ENCODE assay signal across 24 mouse cellular contexts in the genomic region with DNA sequence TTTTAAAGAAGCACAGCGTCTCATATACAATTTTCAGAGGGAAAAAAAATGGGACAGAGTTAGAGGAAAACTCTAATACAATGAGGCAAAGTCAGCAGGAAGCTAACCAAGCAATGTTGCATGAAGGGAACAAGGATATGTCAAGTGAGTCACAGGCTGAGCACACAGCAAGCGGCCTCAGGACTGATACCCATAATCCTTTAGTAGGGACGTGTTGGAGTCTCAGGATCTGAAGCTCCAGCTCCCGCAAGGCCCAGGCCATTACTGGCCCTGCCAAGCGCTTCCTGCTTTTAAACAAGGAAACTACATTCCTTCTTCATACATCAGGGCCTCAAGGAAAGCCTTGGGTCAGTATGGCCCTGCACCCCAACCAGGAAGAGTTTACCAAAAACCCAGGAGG. TPM values are rescaled to one million over a fixed set of nuclear protein-coding genes. Genes with fewer than 3 reads are reported as not detected.
DNase-seq lines count a peak whose midpoint lies in the region; ATAC-seq lines count a peak whose summit lies in the region.
"Had no signal": no experiment of that assay in that cellular context is flagged by ENCODE, and none has a peak within 500 bp of the region (broad histone marks: within the 10 kb centered on the region; RNA-seq: fewer than 3 reads in every experiment).

No protein-coding gene starts in this region.

- no peaks in the 10 kb centered on the region for H3K9me3 ChIP-seq in kidney, embryonic 15.5 days (replicated peaks)
- no peaks in the 10 kb centered on the region for H3K9me3 ChIP-seq in kidney, embryonic 14.5 days (ENCODE audit: control insufficient read depth, low read length)
- H3K9me3 ChIP-seq: embryonic facial prominence, embryonic 13.5 days; embryonic facial prominence, embryonic 15.5 days; forebrain, embryonic 10.5 days; forebrain, embryonic 12.5 days had no signal

- no peak overlapping the region for H3K4me3 ChIP-seq in kidney, embryonic 15.5 days (replicated peaks)
- no peak overlapping the region for H3K4me3 ChIP-seq in kidney, embryonic 14.5 days (ENCODE audit: low read length)
- H3K4me3 ChIP-seq: embryonic facial prominence, embryonic 13.5 days; embryonic facial prominence, embryonic 15.5 days; erythroblast, embryonic 14.5 days; forebrain, embryonic 10.5 days; forebrain, embryonic 12.5 days had no signal

- H3K4me1 ChIP-seq in kidney, embryonic 15.5 days: 0 out of 2 replicates have a peak, but pooled peaks cover 3% of the 10 kb centered on the region
- no peaks in the 10 kb centered on the region for H3K4me1 ChIP-seq in kidney, embryonic 14.5 days (ENCODE audit: control insufficient read depth, insufficient read depth, low read length)
- H3K4me1 ChIP-seq: embryonic facial prominence, embryonic 13.5 days; embryonic facial prominence, embryonic 15.5 days; forebrain, embryonic 10.5 days; forebrain, embryonic 12.5 days had no signal

- H3K9ac ChIP-seq in kidney, embryonic 15.5 days: no peak overlapping the region
- no peak overlapping the region for H3K9ac ChIP-seq in kidney, embryonic 14.5 days (ENCODE audit: low read depth, low read length)
- H3K9ac ChIP-seq: embryonic facial prominence, embryonic 13.5 days; embryonic facial prominence, embryonic 15.5 days; forebrain, embryonic 12.5 days had no signal

- H3K36me3 ChIP-seq in kidney, embryonic 15.5 days: no peaks in the 10 kb centered on the region
- H3K36me3 ChIP-seq in kidney, embryonic 14.5 days (ENCODE audit: control insufficient read depth, insufficient read depth, low read length): no peaks in the 10 kb centered on the region
- H3K36me3 ChIP-seq: embryonic facial prominence, embryonic 13.5 days; embryonic facial prominence, embryonic 15.5 days; forebrain, embryonic 10.5 days; forebrain, embryonic 12.5 days had no signal

- ATAC-seq in kidney, embryonic 15.5 days (replicated peaks; ENCODE audit: low FRiP score): no peak
- ATAC-seq in kidney, embryonic 14.5 days (ENCODE audit: low FRiP score, low TSS enrichment): no peak
- ATAC-seq: forebrain, embryonic 14.5 days; forebrain, embryonic 16.5 days had no signal

- H3K4me2 ChIP-seq in kidney, embryonic 15.5 days: no peak overlapping the region
- no peak overlapping the region for H3K4me2 ChIP-seq in kidney, embryonic 14.5 days (replicated peaks; ENCODE audit: low read depth, low read length)
- H3K4me2 ChIP-seq: embryonic facial prominence, embryonic 13.5 days; embryonic facial prominence, embryonic 15.5 days; forebrain, embryonic 12.5 days had no signal

- no peaks in the 10 kb centered on the region for H3K27me3 ChIP-seq in kidney, embryonic 15.5 days
- H3K27me3 ChIP-seq in kidney, embryonic 14.5 days (ENCODE audit: control insufficient read depth, insufficient read depth, low read length): no peaks in the 10 kb centered on the region
- H3K27me3 ChIP-seq: embryonic facial prominence, embryonic 13.5 days; embryonic facial prominence, embryonic 15.5 days had no signal

- DNase-seq in testis, postnatal 10 days (ENCODE audit: low spot score): peak; percentile 20
- DNase-seq in testis, postnatal 14 days (ENCODE audit: low spot score): no peak
- no peak for DNase-seq in frontal cortex, postnatal 36 days (ENCODE audit: low spot score in 2 of 2)
- DNase-seq: adrenal gland, adult 2 months; adrenal gland, postnatal 10 days; adrenal gland, postnatal 25 days; cerebellum, adult 11 months; cerebellum, adult 18-20 months; cerebellum, adult 8-10 months; cerebellum, adult 9-11 months; cerebellum, postnatal 14 days; cerebellum, postnatal 36 days; embryo, embryonic 11 days had no signal

- 68% methylated on average over 5 of the region's 5 CpGs for WGBS in kidney, embryonic 15.5 days
- WGBS in kidney, embryonic 14.5 days: 65% methylated on average over 5 of the region's 5 CpGs

- H3K27ac ChIP-seq in kidney, embryonic 15.5 days: 0 out of 2 replicates have a peak overlapping the region, but pooled peaks have one; percentile 13
- H3K27ac ChIP-seq in kidney, embryonic 14.5 days (ENCODE audit: low read depth, low read length): no peak overlapping the region
- H3K27ac ChIP-seq: embryonic facial prominence, embryonic 13.5 days; embryonic facial prominence, embryonic 15.5 days; forebrain, embryonic 10.5 days; forebrain, embryonic 12.5 days had no signal

RNA-seq across cellular contexts. Expression of gene Armh2, which starts 38.9 kb away (rescaled TPM):
- polyA plus RNA-seq in kidney, embryonic 15.5 days (2015; fragmentation: Nextera tagmentation; extraction: Ambion mirVana): not detected in 2 replicates
- not detected in 2 replicates for polyA plus RNA-seq in kidney, embryonic 14.5 days (2014; fragmentation: Nextera tagmentation; extraction: Ambion mirVana)
- polyA plus RNA-seq: adrenal gland, adult 2 months; C2C12; embryonic facial prominence, embryonic 11.5 days; embryonic facial prominence, embryonic 13.5 days; embryonic facial prominence, embryonic 15.5 days; erythroblast, embryonic 14.5 days; forebrain, embryonic 12.5 days; forebrain, embryonic 14.5 days had no signal

RNA-seq across cellular contexts. Expression of gene Gmnn, which starts 59.6 kb away (rescaled TPM):
- 115 and 117 TPM in 2 replicates for polyA plus RNA-seq in kidney, embryonic 15.5 days (2015; fragmentation: Nextera tagmentation; extraction: Ambion mirVana)
- 134 and 174 TPM in 2 replicates for polyA plus RNA-seq in kidney, embryonic 14.5 days (2014; fragmentation: Nextera tagmentation; extraction: Ambion mirVana)
- polyA plus RNA-seq: adrenal gland, adult 2 months had no signal
